Mouse (Mus musculus) MEL (cell line): ENCODE data around the gene Herc2. TPM values are rescaled to one million over a fixed set of nuclear protein-coding genes. Genes with fewer than 3 reads are reported as not detected.

Experiments
- DNase-seq: peaks from one replicate; pipeline ENCODE4 v3.0.0; 2011; ENCODE audit warnings: low read depth, low spot score
- H3K27ac ChIP-seq: 2 replicates; pipeline ENCODE4 v1.5.1; 2012; ENCODE audit warnings: low read depth, mild to moderate bottlenecking, control low read depth, low read length, moderate library complexity; ENCODE audit not compliant: control insufficient read depth
- H3K27me3 ChIP-seq, 2 experiments: fragments of 150-350 bp in 1 of 2; sonication (generic) in 1 of 2; 2 replicates each; pipeline ENCODE4 v1.6.1; 2012; ENCODE audit warnings: low read length in 2 of 2, mild to moderate bottlenecking in 2 of 2, improper control_type of control experiment in 1 of 2, moderate library complexity in 1 of 2; ENCODE audit not compliant: insufficient read depth in 2 of 2, control insufficient read depth in 1 of 2
- H3K36me3 ChIP-seq, 2 experiments: 2 replicates each; pipeline ENCODE4 v1.6.1; 2012 to 2014; ENCODE audit warnings: low read length in 2 of 2, improper control_type of control experiment in 1 of 2, inconsistent platforms in 1 of 2, mild to moderate bottlenecking in 1 of 2; ENCODE audit not compliant: insufficient read depth in 2 of 2, control insufficient read depth in 1 of 2
- H3K4me1 ChIP-seq, 2 experiments: fragments of 150-350 bp in 1 of 2; sonication (generic) in 1 of 2; 2 replicates each; pipeline ENCODE4 v1.6.1; 2012; ENCODE audit warnings: low read length in 2 of 2, improper control_type of control experiment in 1 of 2, mild to moderate bottlenecking in 1 of 2; ENCODE audit not compliant: insufficient read depth in 2 of 2, control insufficient read depth in 1 of 2
- H3K4me3 ChIP-seq, 2 experiments: fragments of 150-350 bp in 1 of 2; sonication (generic) in 1 of 2; 2 replicates each; pipeline ENCODE4 v1.5.1; 2012; ENCODE audit warnings: low read depth in 2 of 2, low read length in 2 of 2, mild to moderate bottlenecking in 2 of 2, moderate library complexity in 2 of 2, control low read depth in 1 of 2, improper control_type of control experiment in 1 of 2; ENCODE audit not compliant: control insufficient read depth in 1 of 2, insufficient read depth in 1 of 2
- H3K79me2 ChIP-seq: 2 replicates; pipeline ENCODE4 v1.6.1; 2012; ENCODE audit warnings: mild to moderate bottlenecking, low read length, moderate library complexity; ENCODE audit not compliant: control insufficient read depth, poor library complexity, insufficient read depth
- H3K9ac ChIP-seq: 2 replicates; pipeline ENCODE4 v1.6.1; 2012; ENCODE audit warnings: low read depth, mild to moderate bottlenecking, control low read depth, low read length, moderate library complexity; ENCODE audit not compliant: control insufficient read depth, poor library complexity, severe bottlenecking
- H3K9me3 ChIP-seq: fragments of 150-350 bp; sonication (generic); replicated peaks from 2 replicates; pipeline ENCODE4 v1.6.1; 2012; ENCODE audit warnings: mild to moderate bottlenecking, low read length, improper control_type of control experiment, moderate library complexity; ENCODE audit not compliant: insufficient read depth
- BHLHE40 ChIP-seq: IDR thresholded peaks from 2 replicates; pipeline ENCODE4 v1.6.1; 2012; ENCODE audit warnings: low read depth, mild to moderate bottlenecking, inconsistent platforms, low read length, improper control_type of control experiment, borderline replicate concordance
- EP300 ChIP-seq, 2 experiments: IDR thresholded peaks; 2 replicates each; pipeline ENCODE4 v1.6.1; 2011; ENCODE audit warnings: improper control_type of control experiment in 2 of 2, low read length in 2 of 2, low read depth in 1 of 2, mild to moderate bottlenecking in 1 of 2
- JUND ChIP-seq: IDR thresholded peaks from 2 replicates; pipeline ENCODE4 v1.6.1; 2011; ENCODE audit warnings: low read depth, mild to moderate bottlenecking, improper control_type of control experiment, low read length
- KAT2A ChIP-seq: conservative IDR thresholded peaks from 2 replicates; pipeline ENCODE4 v1.6.1; 2012; ENCODE audit warnings: low read depth, low read length, improper control_type of control experiment, inconsistent platforms
- MAFK ChIP-seq: IDR thresholded peaks from 2 replicates; pipeline ENCODE4 v1.6.1; 2011; ENCODE audit warnings: low read depth, mild to moderate bottlenecking, low read length, improper control_type of control experiment, borderline replicate concordance
- MEF2A ChIP-seq: IDR thresholded peaks from 2 replicates; pipeline ENCODE4 v1.6.1; 2014; ENCODE audit warnings: low read depth, mild to moderate bottlenecking, inconsistent platforms, low read length, improper control_type of control experiment; ENCODE audit not compliant: poor library complexity, insufficient replicate concordance, severe bottlenecking; ENCODE audit errors: extremely low read depth
- NRF1 ChIP-seq: IDR thresholded peaks from 2 replicates; pipeline ENCODE4 v1.6.1; 2014; ENCODE audit warnings: low read depth, mild to moderate bottlenecking, inconsistent platforms, low read length, improper control_type of control experiment, moderate library complexity; ENCODE audit not compliant: poor library complexity, insufficient read depth, severe bottlenecking
- POLR2AphosphoS2 ChIP-seq: IDR thresholded peaks from 2 replicates; pipeline ENCODE4 v1.6.1; 2011; ENCODE audit warnings: low read length, improper control_type of control experiment
- SMC3 ChIP-seq: IDR thresholded peaks from 2 replicates; pipeline ENCODE4 v1.6.1; 2011; ENCODE audit warnings: low read depth, low read length, improper control_type of control experiment
- TAL1 ChIP-seq: IDR thresholded peaks from 2 replicates; pipeline ENCODE4 v1.6.1; 2012; ENCODE audit warnings: mild to moderate bottlenecking, inconsistent platforms, low read length, moderate library complexity, mixed read lengths
- TBP ChIP-seq: IDR thresholded peaks from 2 replicates; pipeline ENCODE4 v1.8.0; 2011; ENCODE audit warnings: low read depth, low read length, improper control_type of control experiment
- TCF12 ChIP-seq: IDR thresholded peaks from 2 replicates; pipeline ENCODE4 v1.6.1; 2014; ENCODE audit warnings: low read depth, mild to moderate bottlenecking, inconsistent platforms, low read length, improper control_type of control experiment, moderate library complexity
- UBTF ChIP-seq: IDR thresholded peaks from 2 replicates; pipeline ENCODE4 v1.6.1; 2012; ENCODE audit warnings: low read depth, mild to moderate bottlenecking, inconsistent platforms, low read length, improper control_type of control experiment, moderate library complexity, borderline replicate concordance; ENCODE audit not compliant: insufficient read depth
- USF1 ChIP-seq: IDR thresholded peaks from 2 replicates; pipeline ENCODE4 v1.6.1; 2014; ENCODE audit warnings: low read depth, mild to moderate bottlenecking, inconsistent platforms, low read length, improper control_type of control experiment, moderate library complexity
- ZMIZ1 ChIP-seq: IDR thresholded peaks from 2 replicates; pipeline ENCODE4 v1.6.1; 2012; ENCODE audit warnings: low read depth, mild to moderate bottlenecking, inconsistent platforms, low read length, improper control_type of control experiment, moderate library complexity
- polyA plus RNA-seq, 2 experiments: library from polyadenylated mRNA; stranded (reverse) in 1 of 2; unstranded in 1 of 2; fragments of >175 nt in 1 of 2; fragments of >200 nt in 1 of 2; gene quantifications; 2 replicates each; pipeline versions ENCODE4 v1.2.1 to v1.2.4; 2012; ENCODE audit warnings: low replicate concordance in 2 of 2, low read depth in 1 of 2; ENCODE audit not compliant: insufficient read length in 2 of 2, insufficient read depth in 1 of 2, missing spikeins in 1 of 2
- total RNA-seq: library from RNA; depleted of rRNA; stranded (reverse); fragments of 300-350 nt; gene quantifications from 2 replicates; pipeline ENCODE4 v1.2.3, GENCODE M21; 2012

The Herc2 gene
- total and polyA plus RNA-seq, 3 experiments = 20.7 to 389 (median 32.0) TPM

DNA sequence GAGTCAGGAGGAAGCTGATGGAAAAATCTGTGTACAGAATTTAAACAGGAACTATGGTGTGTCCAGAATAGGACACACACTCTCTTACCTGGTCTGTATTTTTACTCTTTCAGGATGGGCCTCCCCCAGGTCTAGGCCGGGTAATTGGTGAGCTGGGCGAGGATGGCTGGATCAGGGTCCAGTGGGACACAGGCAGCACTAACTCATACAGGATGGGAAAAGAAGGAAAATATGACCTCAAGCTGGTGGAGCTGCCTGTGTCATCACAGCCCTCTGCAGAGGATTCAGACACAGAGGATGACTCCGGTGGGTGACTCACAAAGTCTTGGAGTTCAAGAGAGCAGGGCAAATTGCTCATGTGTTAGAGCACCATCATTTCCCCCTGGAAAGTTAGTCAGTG lies 96.4 kb downstream of the Herc2 start:
- DNase-seq = no peak
- 0 out of 4 replicates have a peak, but pooled peaks cover 0 to 3% of the 10 kb centered on the region in 2 experiments for H3K4me1 ChIP-seq
- TF ChIP-seq SMC3 = no peak
- no peak for TF ChIP-seq TCF12
- no peak for TF ChIP-seq MAFK
- no peak overlapping the region for H3K27ac ChIP-seq
- no peaks in the 10 kb centered on the region for H3K27me3 ChIP-seq
- H3K9ac ChIP-seq = no peak overlapping the region
- H3K4me3 ChIP-seq = no peak overlapping the region
- H3K79me2 ChIP-seq = no peaks in the 10 kb centered on the region; the same call in 1 of the 2 replicates
- peaks cover 3 to 8% of the 10 kb centered on the region in 2 experiments for H3K36me3 ChIP-seq
- H3K9me3 ChIP-seq = no peaks in the 10 kb centered on the region

DNA sequence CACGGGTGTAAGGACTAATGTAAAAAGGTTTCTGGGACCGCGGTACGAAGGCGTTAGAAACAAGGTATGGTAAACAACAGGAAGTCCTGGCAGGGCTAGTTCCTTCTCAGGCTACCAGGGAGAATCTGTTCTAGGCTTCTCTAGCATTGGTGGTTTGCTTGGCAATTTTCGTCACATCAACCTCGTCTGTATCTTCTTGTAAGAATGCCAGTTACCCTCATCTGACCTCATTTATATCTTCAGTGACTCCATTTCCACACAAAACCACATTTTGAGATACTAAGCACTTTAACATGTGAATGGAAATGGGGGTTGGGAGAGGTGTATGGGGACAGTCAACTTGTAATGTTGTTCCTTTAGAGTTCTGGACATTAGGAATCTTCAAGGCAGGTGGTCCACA lies 98.9 kb downstream of the Herc2 start:
- Histone ChIP-seq H3K27ac (no peak overlapping the region), H3K27me3 (no peaks in the 10 kb centered on the region), H3K4me1 (0 out of 4 replicates have a peak, but pooled peaks cover 0 to 3% of the 10 kb centered on the region in 2 experiments)

DNA sequence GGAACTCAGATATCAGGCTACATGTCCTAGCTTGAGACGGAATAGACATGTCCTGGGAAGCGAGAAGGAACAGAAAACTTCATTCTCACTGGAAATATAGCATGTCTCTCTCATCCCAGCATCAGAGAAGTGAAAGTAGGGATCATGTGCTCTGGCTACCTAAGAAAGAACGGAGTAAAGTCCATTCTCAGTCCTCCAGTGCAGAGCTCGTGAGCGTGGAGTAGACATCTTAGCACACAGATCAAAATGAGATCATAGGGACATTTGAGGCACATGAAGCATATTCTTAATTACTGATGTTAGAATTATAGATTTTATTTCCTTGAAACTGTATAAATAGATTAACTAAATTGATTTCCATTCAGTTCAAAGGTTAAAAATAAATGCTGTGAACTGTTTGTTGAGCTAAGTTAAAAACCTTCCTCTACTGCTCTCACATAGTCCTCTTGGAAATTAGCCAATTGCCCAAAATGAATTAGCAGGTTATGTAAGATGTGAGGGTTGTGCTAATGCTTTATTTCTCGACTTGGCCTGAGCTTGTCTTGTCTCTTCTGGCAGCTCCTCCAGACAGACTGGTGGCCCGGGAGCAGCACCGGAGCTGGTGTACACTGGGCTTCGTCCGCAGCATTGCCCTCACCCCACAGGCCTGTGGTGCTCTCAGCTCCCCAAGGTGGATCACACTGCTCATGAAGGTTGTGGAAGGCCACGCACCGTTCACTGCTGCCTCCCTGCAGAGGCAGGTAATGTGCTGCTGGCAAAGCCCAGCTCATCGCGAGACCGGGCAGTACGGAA lies 102.1 kb downstream of the Herc2 start:
- DNase-seq = no peak
- H3K4me3 ChIP-seq = no peak overlapping the region
- H3K4me1 ChIP-seq = no peaks in the 10 kb centered on the region
- no peaks in the 10 kb centered on the region for H3K79me2 ChIP-seq
- H3K27ac ChIP-seq = no peak overlapping the region
- TF ChIP-seq MEF2A (no peak), KAT2A (no peak), UBTF (no peak), SMC3 (no peak), TAL1 (no peak), NRF1 (no peak), BHLHE40 (no peak), JUND (no peak), EP300 (IDR thresholded peaks at IDR 0.05; ENCODE audit: low read depth in 1 of 2, low read length in 2 of 2) (no peak), TBP (no peak)
- TF ChIP-seq, all 39 proteins: peak for 0
- H3K9ac ChIP-seq = no peak overlapping the region
- peaks cover 2 to 10% of the 10 kb centered on the region in 2 experiments; a peak in 3 of 4 replicates for H3K36me3 ChIP-seq
- H3K27me3 ChIP-seq = no peaks in the 10 kb centered on the region
- no peaks in the 10 kb centered on the region for H3K9me3 ChIP-seq

More for the DNA sequence above, 98.9 kb downstream of the Herc2 start:
- Histone ChIP-seq H3K79me2 (no peaks in the 10 kb centered on the region; the same call in 1 of the 2 replicates), H3K9me3 (no peaks in the 10 kb centered on the region), H3K4me3 (no peak overlapping the region), H3K9ac (no peak overlapping the region), H3K36me3 (peaks cover 3 to 10% of the 10 kb centered on the region in 2 experiments)
- TF ChIP-seq BHLHE40 (no peak), ZMIZ1 (no peak), USF1 (no peak), POLR2AphosphoS2 (no peak), MAFK (no peak)
- DNase-seq = no peak
